Comparison of ENCODE assay signal across 28 mouse cellular contexts in genomic region chr10:62676196-62676595, GRCm38 (mm10). TPM values are rescaled to one million over a fixed set of nuclear protein-coding genes. Genes with fewer than 3 reads are reported as not detected.
"Had no signal": no experiment of that assay in that cellular context is flagged by ENCODE, and none has a peak within 500 bp of the region (broad histone marks: within the 10 kb centered on the region; RNA-seq: fewer than 3 reads in every experiment).

No protein-coding gene starts in this region.

- DNase-seq: cerebellum, adult 2 months; cerebellum, adult 8-10 months; cerebellum, adult 9-10 months; cerebellum, adult 9-11 months; cerebellum, postnatal 10 days; cerebellum, postnatal 14 days; cerebellum, postnatal 25 days; cerebellum, postnatal 36 days; embryo, embryonic 11 days; forebrain, postnatal 0 days; gastrocnemius, adult 2 months; gastrocnemius, postnatal 10 days; gastrocnemius, postnatal 14 days; gastrocnemius, postnatal 25 days; gastrocnemius, postnatal 36 days; heart, adult 18-20 months; heart, adult 2 months had no signal

- H3K9ac ChIP-seq: embryonic facial prominence, embryonic 12.5 days; embryonic facial prominence, embryonic 13.5 days; embryonic facial prominence, embryonic 15.5 days; forebrain, embryonic 12.5 days; forebrain, embryonic 13.5 days; forebrain, embryonic 15.5 days; forebrain, postnatal 0 days had no signal

- H3K4me3 ChIP-seq: embryonic facial prominence, embryonic 10.5 days; embryonic facial prominence, embryonic 12.5 days; embryonic facial prominence, embryonic 13.5 days; embryonic facial prominence, embryonic 15.5 days; erythroblast, embryonic 14.5 days; forebrain, embryonic 10.5 days; forebrain, embryonic 12.5 days; forebrain, embryonic 13.5 days; forebrain, embryonic 15.5 days; gastrocnemius, adult 2 months; heart, adult 2 months had no signal

- H3K36me3 ChIP-seq: embryonic facial prominence, embryonic 10.5 days; embryonic facial prominence, embryonic 12.5 days; embryonic facial prominence, embryonic 13.5 days; embryonic facial prominence, embryonic 15.5 days; forebrain, embryonic 10.5 days; forebrain, embryonic 12.5 days; forebrain, embryonic 15.5 days had no signal

- ATAC-seq: forebrain, embryonic 13.5 days; forebrain, embryonic 14.5 days; forebrain, embryonic 15.5 days; forebrain, embryonic 16.5 days; forebrain, postnatal 0 days had no signal

- H3K27ac ChIP-seq: embryonic facial prominence, embryonic 10.5 days; embryonic facial prominence, embryonic 12.5 days; embryonic facial prominence, embryonic 13.5 days; embryonic facial prominence, embryonic 15.5 days; forebrain, embryonic 10.5 days; forebrain, embryonic 12.5 days; forebrain, embryonic 13.5 days; forebrain, embryonic 15.5 days; gastrocnemius, adult 2 months; heart, adult 2 months had no signal

- H3K4me2 ChIP-seq: embryonic facial prominence, embryonic 12.5 days; embryonic facial prominence, embryonic 13.5 days; embryonic facial prominence, embryonic 15.5 days; forebrain, embryonic 12.5 days; forebrain, embryonic 13.5 days; forebrain, embryonic 15.5 days had no signal

- H3K27me3 ChIP-seq: embryonic facial prominence, embryonic 12.5 days; embryonic facial prominence, embryonic 13.5 days; embryonic facial prominence, embryonic 15.5 days; forebrain, embryonic 12.5 days; forebrain, embryonic 13.5 days; forebrain, embryonic 15.5 days had no signal

- H3K4me1 ChIP-seq: embryonic facial prominence, embryonic 12.5 days; embryonic facial prominence, embryonic 13.5 days; embryonic facial prominence, embryonic 15.5 days had no signal

- H3K9me3 ChIP-seq: embryonic facial prominence, embryonic 13.5 days; forebrain, embryonic 15.5 days had no signal

RNA-seq across cellular contexts. Expression of gene Stox1, which starts 49.7 kb away (rescaled TPM):
- polyA plus RNA-seq: erythroblast, embryonic 14.5 days had no signal
